Mouse (Mus musculus) liver, embryonic 14.5 days (tissue): ENCODE measurements at regions not wholly inside any gene's neighbourhood (a gene's known extent, or its start where the extent isn't known, plus 50 kb on each side); places are given as distances from the start of the nearest gene placed in this dataset.

Experiments
- CTCF ChIP-seq: IDR thresholded peaks from 2 replicates; pipeline ENCODE4 v1.5.1; 2016; ENCODE audit warnings: antibody characterized with exemption, low read depth, control low read depth
- EP300 ChIP-seq: IDR thresholded peaks from 2 replicates; pipeline ENCODE4 v1.6.1; 2016; ENCODE audit warnings: antibody characterized with exemption, low read depth

DNA sequence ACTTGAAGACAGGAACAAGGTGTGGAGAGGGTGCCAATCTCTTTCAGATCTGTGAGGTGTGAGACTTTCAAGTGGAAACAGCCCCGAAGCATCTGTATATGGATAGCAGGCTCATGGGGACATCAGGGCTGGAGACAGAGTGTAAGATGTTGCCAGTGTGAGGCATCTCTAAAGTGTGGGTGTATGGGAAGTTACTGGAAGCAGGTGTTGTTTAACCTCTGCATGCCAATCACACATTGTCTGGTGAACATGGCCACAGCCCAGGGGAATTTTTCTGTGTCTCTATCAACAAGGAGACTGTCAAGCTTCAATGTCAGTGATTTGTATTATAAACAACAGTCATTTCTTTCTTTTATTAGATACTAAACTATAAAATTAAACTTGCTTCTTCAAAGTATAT, 163.0 kb upstream of the Klf4 start:
- no peak for TF ChIP-seq CTCF
- TF ChIP-seq EP300 = no peak
